Mouse (Mus musculus) kidney, postnatal 25 days (tissue): Measurements from ENCODE around the gene Cadm2.

Source experiments
- DNase-seq, 2 experiments: peaks; one replicate each; pipeline ENCODE4 v3.0.0; 2021; ENCODE audit warnings: mixed read lengths in 2 of 2

Gene Cadm2

DNA sequence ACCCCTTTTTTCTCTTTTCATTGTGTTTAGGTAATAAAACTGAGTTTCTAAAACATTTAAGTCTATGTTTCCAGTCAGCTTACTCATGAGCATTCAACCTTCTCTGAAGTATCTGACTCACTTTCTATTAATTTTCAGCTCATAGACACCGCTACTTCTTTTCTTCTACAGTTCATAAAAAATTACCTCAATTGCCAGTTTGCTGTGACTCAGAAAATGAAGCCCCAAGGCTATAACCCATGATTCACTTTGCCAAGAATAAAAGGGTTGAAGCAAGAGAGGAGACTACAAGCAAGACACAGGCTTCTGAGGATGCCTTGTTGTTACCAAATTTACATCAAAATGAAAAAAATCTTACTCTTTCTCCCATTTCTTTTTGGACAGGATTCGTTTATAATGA lies 698.0 kb downstream of the Cadm2 start:
- no peak for DNase-seq

DNA sequence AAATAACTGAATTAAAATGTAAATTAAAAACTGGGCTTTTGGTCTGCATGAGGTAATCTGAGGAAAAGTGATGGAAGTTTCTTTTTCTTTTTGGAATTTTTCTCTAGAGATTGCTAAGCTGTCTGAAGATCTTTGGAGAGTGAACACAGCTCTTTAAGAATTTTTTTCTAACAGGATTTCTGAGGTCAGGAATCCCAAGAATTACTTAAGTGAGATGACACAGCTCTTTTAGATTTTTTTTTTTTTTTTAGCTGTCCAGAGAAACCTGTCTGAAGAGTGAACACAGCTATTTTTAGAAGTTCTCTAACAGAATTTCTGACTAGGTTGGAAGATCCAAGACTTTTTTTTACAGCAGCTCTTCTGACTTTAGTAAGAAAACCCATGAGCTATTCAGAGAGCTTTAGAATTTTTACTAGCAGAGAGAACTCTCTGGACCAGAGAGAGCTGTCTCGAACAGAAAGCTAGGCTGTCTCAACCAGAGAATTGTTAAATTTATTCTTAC lies 699.2 kb downstream of the Cadm2 start:
- no peak for DNase-seq

DNA sequence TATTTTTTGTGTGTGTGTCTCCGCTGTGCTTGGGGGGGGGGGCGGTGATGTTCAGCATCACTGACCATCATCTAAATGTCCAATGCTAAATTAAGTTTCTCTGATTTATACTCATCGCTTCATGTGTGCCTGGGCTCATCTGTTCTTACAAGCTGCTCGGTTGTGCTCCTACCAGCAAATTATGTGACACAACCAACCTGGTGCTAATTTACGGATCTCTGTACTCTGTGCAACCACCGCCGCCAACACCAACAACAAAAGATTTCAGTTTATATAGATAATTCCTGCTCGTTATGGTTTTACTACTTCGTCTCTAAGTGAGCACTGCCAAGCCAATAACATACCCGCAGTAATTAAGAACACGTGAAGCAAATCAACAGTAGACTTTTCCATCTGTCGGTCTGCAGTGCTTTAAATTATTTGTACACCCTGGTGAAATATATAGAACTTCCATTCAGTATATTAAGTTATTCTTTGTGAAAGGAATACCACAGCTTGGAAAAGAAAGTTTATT lies 700.8 kb downstream of the Cadm2 start:
- DNase-seq, result no peak

DNA sequence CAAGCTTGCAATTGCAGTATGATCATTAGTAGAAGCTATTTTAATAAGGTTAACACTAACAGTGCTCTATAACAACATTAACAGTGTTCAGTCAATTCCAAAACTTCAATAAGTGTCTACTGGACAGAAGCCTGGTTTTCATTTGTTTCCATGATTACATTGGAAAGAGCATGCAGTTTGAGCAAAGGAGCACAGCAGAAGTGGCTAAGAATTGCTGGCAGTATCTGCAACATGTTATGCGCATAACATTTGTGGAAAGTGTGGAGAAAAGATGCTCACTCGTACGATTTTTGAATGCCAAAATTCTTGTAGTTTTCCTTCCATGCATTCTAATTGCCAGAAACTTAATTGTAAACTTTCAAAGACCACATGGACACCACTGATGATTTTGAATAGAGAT lies 718.9 kb downstream of the Cadm2 start:
- no peak for DNase-seq

DNA sequence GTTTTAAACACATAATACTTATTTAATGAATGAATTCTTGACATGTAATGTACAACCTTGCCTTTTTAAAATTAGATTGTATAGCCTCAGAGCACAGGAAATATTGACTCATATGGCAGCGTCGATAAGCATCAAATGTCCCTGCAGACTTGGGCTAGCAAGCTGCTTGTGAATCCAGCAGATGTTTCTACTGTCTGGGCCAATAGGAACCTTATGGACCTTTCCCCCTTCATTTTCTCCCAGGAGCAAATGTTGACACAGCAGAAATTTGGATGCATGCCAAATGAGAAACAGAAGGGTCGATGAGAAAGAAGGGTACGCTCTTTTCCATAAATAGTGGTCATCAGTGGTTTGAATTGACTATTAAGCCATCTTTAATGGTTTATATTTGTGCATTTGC lies 720.0 kb downstream of the Cadm2 start:
- no peak for DNase-seq

DNA sequence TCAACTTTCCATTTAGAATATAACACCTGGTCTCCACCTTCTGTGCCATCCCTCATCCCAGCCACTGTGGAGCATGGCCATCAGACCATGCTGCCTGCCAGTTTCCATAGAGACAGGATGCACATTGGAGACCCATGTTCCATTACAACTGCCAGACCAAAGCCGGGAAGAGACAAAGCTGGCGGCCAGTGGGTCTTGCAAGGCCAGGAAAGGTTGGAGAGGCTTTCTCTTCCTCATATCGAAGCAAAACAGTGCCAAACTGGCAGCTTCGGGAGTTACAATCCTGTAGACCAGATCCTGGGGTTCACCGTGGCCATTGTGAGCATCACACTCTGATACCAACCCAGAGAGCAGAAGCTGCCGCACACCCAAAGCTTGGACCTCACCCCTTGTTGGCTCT lies 728.3 kb downstream of the Cadm2 start:
- DNase-seq, result no peak

DNA sequence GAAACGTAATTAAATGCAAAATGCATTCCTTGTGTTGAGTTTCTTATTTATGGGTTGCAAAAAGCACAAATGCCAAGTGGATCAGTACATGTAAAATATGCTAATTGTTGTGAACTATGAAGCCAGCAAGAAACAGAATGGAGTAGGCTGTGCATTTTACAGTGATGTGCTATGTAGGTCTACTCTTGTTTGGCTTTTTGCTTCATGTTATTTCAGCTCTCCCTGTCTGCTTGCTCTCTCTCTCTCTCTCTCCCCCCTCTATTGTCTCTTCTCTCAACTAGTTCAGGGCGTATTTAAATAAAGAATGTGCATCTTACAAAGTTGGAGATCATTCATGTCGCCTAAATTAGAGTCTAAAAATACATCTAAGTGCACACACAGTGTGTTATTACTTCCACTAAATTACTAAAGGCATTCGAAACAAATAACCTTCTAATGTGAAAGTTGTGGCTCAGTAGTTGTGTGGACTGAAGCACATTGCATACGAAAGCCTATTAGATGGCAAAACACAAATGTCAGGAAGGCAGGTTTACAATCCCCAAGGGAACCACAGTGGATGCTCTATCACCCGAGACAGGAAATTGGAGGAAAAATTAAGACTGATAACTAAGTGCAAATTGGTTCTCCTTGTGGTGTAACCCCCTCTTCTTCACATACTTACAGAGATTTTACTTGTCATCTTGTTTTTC lies 729.0 kb downstream of the Cadm2 start:
- no peak for DNase-seq

DNA sequence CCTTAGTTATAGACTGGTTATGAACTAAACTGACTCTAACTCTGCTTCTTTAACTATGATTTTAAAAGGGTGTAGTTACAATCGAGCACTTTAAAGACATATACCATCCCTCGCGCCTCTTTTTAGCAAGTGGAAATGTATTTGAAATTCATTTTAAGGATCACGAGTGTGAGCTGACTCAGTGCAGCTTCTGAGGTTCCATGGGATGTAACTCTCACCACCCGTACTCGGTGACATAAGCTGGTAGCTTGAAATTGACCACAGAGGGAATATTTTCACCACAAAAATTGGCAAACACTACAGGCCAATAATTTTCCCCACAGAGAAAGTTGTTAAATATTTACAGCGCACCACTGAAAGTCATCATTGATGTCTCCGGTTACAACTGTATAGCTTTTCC lies 730.8 kb downstream of the Cadm2 start:
- DNase-seq, result no peak

DNA sequence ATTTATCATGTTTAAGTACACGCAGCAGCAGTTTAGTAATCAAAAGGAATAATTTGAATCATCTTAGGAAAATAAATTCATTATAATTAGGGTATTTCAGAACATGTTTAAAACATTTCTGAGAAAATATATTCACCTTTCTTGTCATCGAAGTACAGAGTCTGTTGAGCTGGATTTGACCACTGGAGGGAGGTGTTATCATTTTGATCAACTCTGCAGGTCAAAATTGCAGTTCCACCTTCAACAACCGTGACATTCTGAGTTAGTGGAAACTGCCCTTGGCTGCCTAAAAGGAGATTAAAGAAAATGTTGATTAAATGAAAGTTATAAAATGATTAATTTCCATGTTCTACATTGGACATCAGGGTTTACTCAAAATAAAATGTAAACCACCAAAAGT lies 738.1 kb downstream of the Cadm2 start:
- no peak for DNase-seq

DNA sequence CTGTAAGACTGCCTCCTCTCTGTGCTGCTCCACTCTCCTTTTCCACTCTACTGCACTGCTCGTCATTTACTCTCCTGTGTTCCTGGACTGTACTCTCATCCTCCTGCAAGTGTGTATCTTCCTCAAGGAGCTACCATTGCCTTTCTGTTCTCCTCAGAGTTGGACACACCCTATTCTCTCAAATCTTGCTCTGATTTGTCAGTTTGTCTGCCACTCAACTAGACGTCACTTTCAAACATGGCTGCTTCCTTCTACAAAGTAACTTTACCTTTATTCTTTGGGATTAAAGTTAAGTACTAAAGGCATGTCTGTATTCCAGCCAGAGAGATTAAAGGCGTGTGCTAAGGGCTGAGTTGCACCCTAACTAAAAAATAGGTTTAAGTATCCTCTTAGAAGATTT lies 749.5 kb downstream of the Cadm2 start:
- DNase-seq, result no peak

DNA sequence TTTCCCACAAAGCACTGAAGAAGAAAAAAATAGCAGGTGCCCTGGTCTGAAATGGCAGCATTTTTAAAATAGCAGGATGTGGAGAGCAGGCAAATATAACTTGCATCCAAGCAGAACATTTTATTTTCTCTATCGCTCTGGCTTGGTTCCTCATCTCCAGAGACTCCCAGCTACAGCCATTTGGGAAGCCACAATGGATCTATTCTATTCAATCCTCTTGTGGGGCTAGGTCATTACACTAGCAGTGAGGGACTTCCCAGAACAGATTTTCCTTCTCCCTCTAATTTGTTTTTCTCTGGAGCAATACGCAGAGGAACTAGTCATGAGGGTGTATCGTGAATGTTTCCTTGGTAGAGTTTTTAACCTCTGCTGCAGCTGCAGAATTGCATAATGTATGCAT lies 769.7 kb downstream of the Cadm2 start:
- DNase-seq, result no peak

DNA sequence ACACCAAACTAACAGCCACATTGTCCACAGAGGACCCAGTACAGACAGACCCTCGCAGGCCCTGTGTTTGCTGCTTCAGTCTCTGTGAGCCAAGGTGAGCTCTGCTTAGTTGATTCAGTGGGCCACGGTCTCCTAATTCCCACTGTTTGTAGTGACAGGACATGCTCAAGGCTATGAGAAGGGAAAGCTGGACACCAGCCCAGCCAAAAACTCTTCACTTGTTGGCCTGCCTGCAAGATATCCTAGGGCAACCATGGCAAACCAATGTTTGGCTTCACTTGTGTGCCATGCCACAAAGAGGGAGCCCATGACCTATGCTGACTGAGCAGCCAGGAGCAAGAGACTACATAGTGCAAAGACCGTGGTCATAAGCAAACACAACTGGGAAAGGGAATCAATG lies 795.8 kb downstream of the Cadm2 start:
- DNase-seq, result no peak

DNA sequence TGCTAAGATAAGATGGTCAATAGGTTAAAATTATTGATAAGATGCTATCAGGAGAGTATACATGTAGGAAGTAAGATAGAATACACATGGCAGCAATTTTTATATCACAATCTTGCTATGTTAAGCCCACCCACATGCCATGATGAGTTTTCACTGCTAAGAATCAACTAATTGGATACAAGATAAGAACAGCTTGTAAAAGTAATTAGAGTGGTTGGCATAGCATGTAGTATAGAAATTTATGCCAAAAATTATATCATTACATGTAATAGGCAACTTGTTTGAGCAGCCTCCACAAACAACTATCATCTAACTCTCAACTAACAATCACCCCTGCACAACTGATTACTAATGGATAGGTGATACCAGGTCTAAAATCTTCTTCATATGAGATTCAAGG lies 809.2 kb downstream of the Cadm2 start:
- DNase-seq, result no peak

DNA sequence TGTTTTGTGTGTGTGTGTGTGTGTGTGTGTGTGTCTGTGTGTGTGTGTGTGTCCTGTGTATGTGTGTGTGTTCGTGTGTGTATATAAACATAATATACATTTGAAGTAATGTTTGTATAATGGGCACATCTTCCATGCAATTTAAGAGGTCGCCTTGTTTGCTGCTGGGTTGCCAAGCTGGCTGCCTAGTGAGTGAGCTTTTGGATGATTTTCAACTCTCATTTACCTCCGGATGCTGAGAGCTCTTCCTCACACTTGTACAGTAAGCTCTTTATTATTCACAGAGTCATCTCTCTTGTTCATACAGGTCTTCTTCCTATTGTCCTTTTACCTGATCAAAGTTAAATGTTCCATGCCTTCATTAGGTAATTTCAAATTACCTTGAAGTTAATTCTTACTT lies 822.5 kb downstream of the Cadm2 start:
- DNase-seq, result no peak

DNA sequence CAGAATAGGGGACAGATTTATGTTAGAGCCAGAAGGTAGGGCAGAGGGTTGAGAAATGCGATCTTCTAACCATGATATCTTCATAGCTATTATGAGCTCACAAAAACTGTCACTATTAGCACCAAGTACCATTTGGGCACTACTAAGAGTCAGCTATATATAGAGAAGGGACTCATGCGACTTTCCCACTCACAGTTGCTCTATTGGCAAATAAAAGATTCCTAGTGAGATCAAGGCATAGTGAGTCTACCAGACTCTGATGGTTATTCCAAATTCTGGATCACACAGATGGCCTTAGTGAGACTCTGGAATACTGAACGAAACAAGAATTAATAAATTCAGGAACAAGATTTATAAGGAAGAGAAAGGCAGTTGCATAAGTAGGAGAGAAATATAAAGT lies 827.6 kb downstream of the Cadm2 start:
- DNase-seq, result no peak

DNA sequence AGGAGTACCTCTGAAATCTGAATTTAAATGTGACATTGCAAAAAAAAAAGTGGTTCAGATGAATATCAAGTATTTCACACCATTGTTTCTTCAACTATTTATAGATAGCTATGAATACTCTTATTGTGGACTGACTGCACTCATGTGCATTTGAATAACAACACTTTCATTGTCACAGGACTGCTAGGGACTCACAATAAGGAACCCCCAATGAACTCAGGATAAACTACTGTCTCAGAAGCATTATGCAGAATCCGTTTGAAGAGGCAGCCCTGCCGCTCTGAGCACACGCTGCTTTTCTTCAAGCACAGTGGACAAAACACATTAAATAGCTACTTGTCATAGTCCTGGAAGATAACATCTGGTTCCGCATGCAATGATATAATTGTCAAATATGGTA lies 848.8 kb downstream of the Cadm2 start:
- DNase-seq, result no peak

DNA sequence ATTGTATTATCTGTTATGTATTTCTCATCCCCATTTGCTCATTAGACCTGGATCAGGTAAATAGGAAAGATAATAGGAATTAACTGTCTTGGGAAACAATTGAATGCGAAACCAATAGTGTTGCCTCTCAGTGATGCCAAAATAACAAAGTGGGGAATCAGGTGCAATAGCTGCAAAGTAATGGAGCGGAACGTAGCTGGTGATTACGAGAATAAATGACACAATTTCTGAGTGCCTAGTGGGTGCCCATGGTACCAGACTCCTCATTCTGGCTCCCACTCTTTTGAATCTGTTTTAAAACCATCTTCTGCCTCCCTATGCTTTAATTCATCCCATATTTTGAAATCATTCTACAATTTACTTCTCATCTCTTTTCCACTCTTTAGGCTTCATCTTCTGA lies 851.2 kb downstream of the Cadm2 start:
- DNase-seq, result no peak

DNA sequence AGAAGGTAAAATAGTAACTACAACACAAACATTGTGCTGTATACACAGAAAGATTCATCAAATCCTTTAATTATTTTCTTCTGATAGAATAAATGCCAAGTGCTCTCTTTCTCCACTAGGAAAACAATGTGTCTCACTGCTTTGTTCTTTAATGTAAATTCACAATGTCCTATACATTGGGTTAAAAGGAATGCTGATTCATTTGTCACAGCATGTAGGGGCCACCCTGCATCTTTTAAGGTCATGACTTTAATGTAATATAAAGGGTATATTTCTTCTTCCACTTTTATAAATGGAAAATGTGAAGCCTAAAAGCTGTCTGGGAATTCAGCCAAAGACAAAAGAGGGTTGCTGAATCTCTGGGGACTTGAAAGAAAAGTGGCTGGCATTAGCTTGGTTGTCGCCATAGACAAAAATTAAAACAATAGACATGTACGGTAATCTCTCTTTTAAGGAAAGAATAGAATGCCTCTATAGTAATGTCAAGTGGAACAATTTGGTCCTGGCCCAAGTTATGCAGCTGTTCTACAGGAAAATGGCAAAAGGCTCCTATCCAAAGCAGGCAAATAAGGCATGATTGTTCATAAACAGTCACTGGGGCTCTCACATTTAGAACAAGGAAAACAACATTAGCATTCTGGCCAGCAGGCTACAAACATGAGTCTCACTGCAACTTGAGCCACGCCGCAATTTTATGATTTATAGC lies 851.9 kb downstream of the Cadm2 start:
- no peak for DNase-seq

DNA sequence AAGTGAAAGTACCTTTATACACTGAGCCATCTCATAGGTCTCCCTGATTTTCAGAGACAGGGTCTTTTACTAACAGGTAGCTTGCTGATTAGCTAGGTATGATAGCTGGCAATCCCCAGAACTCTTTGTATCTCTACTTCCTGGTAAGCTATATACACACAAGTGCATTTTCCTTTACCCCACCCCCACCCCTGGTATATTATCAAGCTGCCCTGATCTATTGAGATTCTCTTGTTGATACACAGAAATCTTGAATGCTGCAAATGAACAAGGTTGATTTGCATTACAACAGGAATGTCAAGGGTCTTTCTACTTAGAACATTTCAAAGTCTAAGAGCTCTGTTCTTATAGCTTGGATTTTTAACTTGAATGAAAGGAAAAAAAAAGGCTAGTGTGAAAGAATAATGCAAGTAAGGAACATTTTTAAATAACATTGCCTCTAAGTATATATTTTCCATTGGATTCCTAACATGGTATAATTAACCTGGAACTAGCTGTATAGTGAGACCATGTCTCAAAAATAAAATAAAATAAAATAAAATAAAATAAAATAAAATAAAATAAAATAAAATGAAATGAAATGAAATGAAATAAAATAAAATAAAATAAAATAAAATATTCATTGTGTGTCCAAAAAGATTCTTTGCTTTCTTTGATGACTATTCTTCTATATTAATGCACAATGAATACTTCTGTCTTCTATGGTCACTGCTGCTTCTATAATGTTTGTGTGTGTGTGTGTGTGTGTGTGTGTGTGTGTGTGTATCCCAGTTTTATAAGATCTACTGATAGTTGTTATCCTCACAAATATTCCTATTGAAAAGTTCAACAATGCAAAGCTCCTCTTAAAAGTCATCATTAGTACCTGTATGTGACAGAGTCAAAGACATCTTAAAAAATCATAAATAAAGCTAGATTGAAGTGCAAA lies 858.9 kb downstream of the Cadm2 start:
- DNase-seq, result no peak

DNA sequence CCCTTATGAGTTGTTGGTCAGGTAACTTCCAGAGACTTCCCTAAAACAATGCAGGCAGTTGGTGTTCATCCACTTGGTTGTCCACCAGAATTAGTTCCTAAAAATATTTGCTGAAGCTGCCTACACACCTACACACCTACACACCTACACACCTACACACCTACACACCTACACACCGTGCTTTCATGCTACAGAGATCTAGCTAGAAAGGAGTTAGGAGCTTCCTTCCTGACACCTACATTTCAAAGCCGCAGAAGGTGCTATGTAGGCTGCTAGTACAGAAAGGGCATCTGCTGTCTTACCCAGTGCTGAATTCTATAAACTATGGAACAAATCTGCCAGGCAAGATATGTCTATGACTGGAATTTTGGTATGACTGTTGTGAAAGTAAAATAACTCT lies 872.2 kb downstream of the Cadm2 start:
- no peak for DNase-seq

DNA sequence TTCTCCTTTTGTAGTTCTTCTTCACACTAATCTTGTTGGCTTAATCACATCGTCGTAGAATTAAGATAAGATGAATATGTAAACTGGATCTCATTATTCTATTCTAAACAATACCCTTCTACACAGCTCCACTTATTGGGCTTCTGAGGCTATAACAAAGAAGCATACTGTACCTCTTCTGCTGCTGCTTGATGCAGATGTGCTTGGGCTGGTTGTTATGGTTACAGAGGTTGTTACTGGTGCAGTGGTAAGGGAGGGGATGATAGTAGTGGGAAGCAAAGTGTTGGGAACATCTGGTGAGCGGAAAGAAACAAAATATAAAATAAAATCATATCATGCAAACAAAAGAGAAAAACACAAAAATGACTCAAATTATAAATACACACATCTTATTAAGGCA lies 889.5 kb downstream of the Cadm2 start:
- no peak for DNase-seq

DNA sequence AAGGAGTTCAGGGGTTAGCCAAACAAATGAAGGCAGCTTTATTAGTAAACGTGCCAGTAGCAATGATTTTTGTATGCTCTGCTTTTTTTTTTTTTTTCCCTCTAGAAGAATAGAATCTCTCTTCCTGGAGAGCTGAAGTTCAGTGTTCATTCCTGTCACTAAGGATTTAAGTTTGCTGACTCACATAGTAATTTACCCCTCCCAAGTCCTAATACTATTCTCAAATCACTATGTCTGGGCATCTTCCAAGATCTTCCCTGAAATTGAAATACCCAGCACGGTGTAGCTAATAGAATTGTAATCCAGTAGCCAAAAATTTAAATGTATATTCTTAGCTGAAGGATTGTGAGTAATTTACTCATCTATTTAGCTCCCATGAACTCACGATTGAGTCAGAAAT lies 914.2 kb downstream of the Cadm2 start:
- no peak for DNase-seq

DNA sequence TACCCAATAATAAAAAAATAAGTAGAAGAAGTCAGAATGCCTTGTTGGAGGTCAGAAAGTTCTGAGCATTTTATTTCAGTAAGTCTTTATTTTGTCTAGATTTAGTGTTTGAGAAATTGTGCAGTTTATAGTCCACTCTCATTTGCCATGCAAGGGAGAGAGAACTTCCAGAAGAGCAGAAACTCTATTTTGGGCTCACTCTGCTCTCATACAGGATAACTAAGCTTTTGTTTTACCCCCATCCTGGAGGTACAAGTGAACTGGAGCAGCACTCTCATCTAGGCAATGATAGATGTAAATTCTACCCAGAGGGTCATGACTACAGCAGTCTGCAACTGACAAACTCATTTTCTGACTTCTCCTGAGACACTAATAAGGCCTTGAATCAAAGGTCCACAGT lies 925.9 kb downstream of the Cadm2 start:
- DNase-seq, result no peak
